Mouse (Mus musculus): ENCODE results near the gene Polr1d. TPM values are rescaled to one million over a fixed set of nuclear protein-coding genes. Genes with fewer than 3 reads are reported as not detected.

Gene Polr1d
- polyA plus RNA-seq, 2 experiments: 104 to 148 TPM

DNA sequence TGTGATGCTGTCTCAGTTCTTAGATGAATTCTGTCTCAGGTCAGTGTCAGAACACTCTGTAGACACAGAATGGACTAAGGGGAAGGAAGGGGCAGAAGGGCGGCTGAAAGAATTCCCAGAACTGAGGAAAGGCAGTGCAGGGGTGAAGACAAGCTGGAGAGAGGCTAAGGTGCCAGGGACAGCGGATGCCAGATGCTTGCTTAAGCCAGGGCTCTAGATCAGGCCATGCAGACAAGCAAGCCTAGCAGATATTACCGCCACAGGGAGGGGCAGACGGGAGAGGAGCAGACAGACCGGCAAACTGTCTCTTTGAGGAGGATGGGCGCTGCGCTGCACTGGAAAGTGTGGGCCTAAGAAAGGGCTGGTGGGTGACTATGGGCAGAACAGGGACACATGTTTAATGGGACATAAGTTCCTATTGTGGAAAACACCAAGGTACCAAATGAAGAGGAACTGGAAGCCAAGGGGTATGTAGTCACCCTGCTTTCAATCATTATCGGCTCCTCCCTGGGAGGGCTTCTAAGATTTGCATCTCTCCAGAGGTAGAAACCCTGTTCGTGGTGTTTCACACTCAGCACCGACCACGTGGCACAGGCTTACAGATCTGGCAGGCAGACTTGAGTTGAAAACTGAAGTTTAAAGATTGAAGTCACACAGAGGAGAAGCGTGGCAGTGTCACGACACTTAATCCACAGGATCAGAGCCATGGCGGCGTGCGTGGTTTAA, 5.9 kb upstream of the Polr1d start:
- Histone ChIP-seq H3K4me3 (replicated peaks; ENCODE audit: low read length) (no peak overlapping the region), H3K27me3 (ENCODE audit: control insufficient read depth, insufficient read depth, low read length) (no peaks in the 10 kb centered on the region), H3K4me2 (replicated peaks; ENCODE audit: low read depth, low read length, severe bottlenecking) (no peak overlapping the region), H3K27ac (replicated peaks; ENCODE audit: low read depth, low read length) (no peak overlapping the region), H3K9ac (ENCODE audit: low read depth, low read length, severe bottlenecking) (no peak overlapping the region), H3K9me3 (ENCODE audit: control insufficient read depth, low read length) (no peaks in the 10 kb centered on the region), H3K4me1 (ENCODE audit: control insufficient read depth, insufficient read depth, low read length) (peaks cover 6% of the 10 kb centered on the region; the same call in 1 of the 2 replicates), H3K36me3 (ENCODE audit: control insufficient read depth, insufficient read depth, low read length) (no peaks in the 10 kb centered on the region)
- TF ChIP-seq POLR2A (IDR thresholded peaks at IDR 0.05; ENCODE audit: borderline replicate concordance, extremely low read depth, insufficient read depth, insufficient read length): no peak
- 72% methylated on average over 16 of the region's 16 CpGs for WGBS
- no peak for DNase-seq (ENCODE audit: low spot score)
- no peak for ATAC-seq (ENCODE audit: low FRiP score, low read depth)

DNA sequence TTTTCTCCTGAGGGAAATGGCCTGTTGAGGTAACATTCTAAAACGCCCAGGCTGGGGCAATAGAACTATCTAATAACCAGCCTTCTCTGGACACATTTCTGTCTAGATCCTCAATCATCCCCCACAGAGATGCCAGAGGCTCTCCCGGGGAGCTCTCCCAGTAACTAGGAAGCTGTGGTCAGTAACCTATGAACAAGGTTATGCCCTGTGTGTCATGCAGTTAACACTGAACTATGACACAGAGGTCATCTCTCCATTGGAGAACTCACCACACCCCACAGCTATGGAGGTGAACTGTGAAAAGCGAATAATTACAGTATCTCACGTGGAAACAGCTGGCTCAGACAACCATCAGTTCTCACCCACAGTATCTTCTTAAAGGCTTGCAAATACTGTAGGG, 5.0 kb upstream of the Polr1d start:
- WGBS: 75% methylated on average over 4 of the region's 4 CpGs
- no peaks in the 10 kb centered on the region for H3K27me3 ChIP-seq (ENCODE audit: control insufficient read depth, insufficient read depth, low read length)
- no peak overlapping the region for H3K27ac ChIP-seq (replicated peaks; ENCODE audit: low read depth, low read length)
- no peak overlapping the region for H3K9ac ChIP-seq (ENCODE audit: low read depth, low read length, severe bottlenecking)
- H3K4me2 ChIP-seq (replicated peaks; ENCODE audit: low read depth, low read length, severe bottlenecking): no peak overlapping the region
- DNase-seq (ENCODE audit: low spot score) (no peak), ATAC-seq (ENCODE audit: low FRiP score, low read depth) (no peak)
- TF ChIP-seq POLR2A (IDR thresholded peaks at IDR 0.05; ENCODE audit: borderline replicate concordance, extremely low read depth, insufficient read depth, insufficient read length): no peak
- peaks cover 6% of the 10 kb centered on the region; the same call in 1 of the 2 replicates for H3K4me1 ChIP-seq (ENCODE audit: control insufficient read depth, insufficient read depth, low read length)
- H3K9me3 ChIP-seq (ENCODE audit: control insufficient read depth, low read length): no peaks in the 10 kb centered on the region
- no peak overlapping the region for H3K4me3 ChIP-seq (replicated peaks; ENCODE audit: low read length)
- H3K36me3 ChIP-seq (ENCODE audit: control insufficient read depth, insufficient read depth, low read length): no peaks in the 10 kb centered on the region

DNA sequence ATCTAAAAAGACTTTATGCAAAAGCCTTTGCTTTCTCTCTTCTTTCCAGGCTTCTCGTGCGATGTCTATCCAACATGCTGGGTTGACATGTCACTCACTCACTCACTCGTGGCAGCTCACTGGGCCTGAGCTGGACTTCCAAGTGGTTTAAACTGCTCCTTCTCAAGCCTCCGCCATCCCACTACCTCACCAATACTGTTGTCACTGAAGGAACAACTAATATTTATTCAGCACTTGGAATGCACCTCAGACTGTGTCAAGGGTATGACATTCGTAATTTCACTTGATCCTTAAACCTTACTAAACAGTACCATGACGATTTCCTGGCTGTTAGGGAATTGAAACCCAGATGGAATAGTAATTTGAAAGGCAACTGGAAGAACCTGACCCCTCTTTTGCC, 3.0 kb upstream of the Polr1d start:
- WGBS: 86% methylated on average over 6 of the region's 6 CpGs
- DNase-seq (ENCODE audit: low spot score) (no peak), ATAC-seq (ENCODE audit: low FRiP score, low read depth) (no peak)
- no peaks in the 10 kb centered on the region for H3K9me3 ChIP-seq (ENCODE audit: control insufficient read depth, low read length)
- H3K27ac ChIP-seq (replicated peaks; ENCODE audit: low read depth, low read length): no peak overlapping the region
- H3K27me3 ChIP-seq (ENCODE audit: control insufficient read depth, insufficient read depth, low read length): no peaks in the 10 kb centered on the region
- H3K4me3 ChIP-seq (replicated peaks; ENCODE audit: low read length): no peak overlapping the region
- no peak overlapping the region for H3K9ac ChIP-seq (ENCODE audit: low read depth, low read length, severe bottlenecking)
- no peak for TF ChIP-seq POLR2A (IDR thresholded peaks at IDR 0.05; ENCODE audit: borderline replicate concordance, extremely low read depth, insufficient read depth, insufficient read length)
- no peaks in the 10 kb centered on the region for H3K36me3 ChIP-seq (ENCODE audit: control insufficient read depth, insufficient read depth, low read length)
- H3K4me1 ChIP-seq (ENCODE audit: control insufficient read depth, insufficient read depth, low read length): peaks cover 13% of the 10 kb centered on the region
- no peak overlapping the region for H3K4me2 ChIP-seq (replicated peaks; ENCODE audit: low read depth, low read length, severe bottlenecking)

DNA sequence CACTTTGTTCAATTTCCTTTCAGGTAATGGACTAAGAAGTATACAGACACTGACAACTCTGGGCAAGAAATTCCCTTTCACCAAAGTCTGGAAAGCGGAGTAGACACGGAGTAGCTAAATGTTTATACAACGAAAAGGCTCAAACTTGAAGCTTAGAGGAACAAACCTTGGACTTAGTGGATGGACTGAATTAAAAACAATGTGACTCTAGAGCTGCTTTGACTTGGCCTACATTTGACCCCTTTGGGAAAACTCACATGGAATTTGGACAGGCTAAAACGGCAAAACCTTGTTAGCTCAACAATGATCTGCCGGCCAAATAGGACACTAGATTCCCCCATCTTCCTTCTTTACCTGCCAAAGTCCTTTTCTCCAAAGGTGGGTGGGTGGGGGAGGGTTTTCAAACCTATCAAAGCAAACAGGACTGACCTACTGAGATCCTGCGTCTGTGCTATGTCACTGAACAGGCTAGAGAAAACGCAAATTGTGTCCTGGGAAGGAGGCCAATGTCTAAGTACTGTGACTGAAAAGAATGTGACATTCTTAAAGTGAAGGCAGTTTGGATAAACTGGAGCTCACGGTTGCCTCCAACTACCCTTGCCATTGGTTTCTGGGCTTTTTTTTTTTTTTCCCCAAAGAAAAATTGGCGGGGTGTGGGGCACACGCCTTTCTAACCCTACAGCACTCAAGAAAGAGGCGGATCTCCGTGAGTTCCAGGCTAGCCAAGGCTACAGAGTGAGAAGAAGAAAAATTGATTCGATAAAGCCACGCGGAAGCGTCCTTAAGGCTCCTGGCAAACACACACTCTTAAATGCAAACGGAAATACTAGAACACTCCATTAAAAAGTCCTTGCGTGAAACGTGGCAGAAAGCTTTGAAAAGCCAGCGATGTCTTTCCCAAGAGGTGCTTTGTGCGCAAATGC, 1.5 kb upstream of the Polr1d start:
- peak overlapping the region; percentile 84 for H3K4me3 ChIP-seq (replicated peaks; ENCODE audit: low read length)
- peak; percentile 50 for DNase-seq (ENCODE audit: low spot score)
- peak overlapping the region; percentile 73 for H3K9ac ChIP-seq (ENCODE audit: low read depth, low read length, severe bottlenecking)
- H3K9me3 ChIP-seq (ENCODE audit: control insufficient read depth, low read length): no peaks in the 10 kb centered on the region
- peaks cover 13% of the 10 kb centered on the region for H3K4me1 ChIP-seq (ENCODE audit: control insufficient read depth, insufficient read depth, low read length)
- WGBS: 15% methylated on average over 21 of the region's 21 CpGs
- no peak for ATAC-seq (ENCODE audit: low FRiP score, low read depth)
- H3K36me3 ChIP-seq (ENCODE audit: control insufficient read depth, insufficient read depth, low read length): peaks cover 7% of the 10 kb centered on the region; the same call in 1 of the 2 replicates
- TF ChIP-seq POLR2A (IDR thresholded peaks at IDR 0.05; ENCODE audit: borderline replicate concordance, extremely low read depth, insufficient read depth, insufficient read length): no peak
- no peaks in the 10 kb centered on the region for H3K27me3 ChIP-seq (ENCODE audit: control insufficient read depth, insufficient read depth, low read length)
- peak overlapping the region; percentile 97 for H3K4me2 ChIP-seq (replicated peaks; ENCODE audit: low read depth, low read length, severe bottlenecking)
- H3K27ac ChIP-seq (replicated peaks; ENCODE audit: low read depth, low read length): peak overlapping the region; percentile 76; the same call in 1 of the 2 replicates

DNA sequence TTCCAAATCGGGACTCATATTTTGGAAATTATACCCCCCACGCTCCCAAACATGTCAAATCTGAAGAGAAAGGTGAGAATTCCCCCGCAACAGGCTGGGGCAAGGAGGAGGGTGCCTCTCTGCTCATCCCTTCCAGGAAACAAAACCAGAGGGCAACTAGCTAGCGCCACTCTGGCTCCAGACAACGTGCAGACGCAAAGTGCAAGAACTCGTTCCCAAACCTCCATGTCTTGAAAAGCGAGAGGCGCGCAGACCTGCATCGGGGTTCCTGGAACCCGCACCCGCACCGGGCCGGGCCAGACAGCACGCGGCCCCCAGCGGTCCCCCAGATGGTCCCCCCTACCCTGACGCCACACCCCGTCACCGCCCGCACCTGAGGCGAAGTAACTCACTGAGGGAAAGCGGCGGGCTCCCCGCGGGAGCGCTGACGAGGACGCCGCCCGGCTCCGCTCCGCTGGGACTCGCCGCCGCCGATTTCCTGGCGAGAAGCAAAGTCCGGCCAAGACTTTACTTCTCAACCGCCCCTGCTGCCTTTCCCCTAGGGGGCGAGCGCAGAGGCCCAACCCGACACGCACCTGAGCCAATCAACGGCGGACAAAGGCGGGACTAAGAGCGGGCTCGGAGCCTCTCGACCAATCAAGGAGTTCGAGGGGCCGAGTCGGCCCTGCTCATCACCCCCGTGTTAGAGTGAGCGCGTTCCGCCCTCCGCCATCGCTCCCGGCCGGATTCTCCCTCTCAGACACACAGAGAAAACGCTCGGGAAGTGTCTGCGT, 638 bp upstream of the Polr1d start, which contains the start of gene Lnx2:
TSS of gene Lnx2 (minus strand) at position 561 of the 773 bp plus-strand sequence.
- peak within 1 kb of the TSS; percentile 97 for H3K4me2 ChIP-seq (replicated peaks; ENCODE audit: low read depth, low read length, severe bottlenecking)
- DNase-seq (ENCODE audit: low spot score) (peak; percentile 99), ATAC-seq (ENCODE audit: low FRiP score, low read depth) (peak; percentile 99)
- H3K27me3 ChIP-seq (ENCODE audit: control insufficient read depth, insufficient read depth, low read length): no peaks in the 10 kb centered on the region
- H3K9me3 ChIP-seq (ENCODE audit: control insufficient read depth, low read length): no peaks in the 10 kb centered on the region
- peak within 1 kb of the TSS; percentile 84 for H3K4me3 ChIP-seq (replicated peaks; ENCODE audit: low read length)
- under 1% methylated on average over 60 of the region's 65 CpGs for WGBS
- TF ChIP-seq POLR2A (IDR thresholded peaks at IDR 0.05; ENCODE audit: borderline replicate concordance, extremely low read depth, insufficient read depth, insufficient read length): peak; percentile 56; the same call in 1 of the 2 replicates
- peak within 1 kb of the TSS; percentile 80 for H3K9ac ChIP-seq (ENCODE audit: low read depth, low read length, severe bottlenecking)
- H3K27ac ChIP-seq (replicated peaks; ENCODE audit: low read depth, low read length): peak within 1 kb of the TSS; percentile 81
- peaks cover 10% of the 10 kb centered on the region; the same call in 1 of the 2 replicates for H3K36me3 ChIP-seq (ENCODE audit: control insufficient read depth, insufficient read depth, low read length)
- peaks cover 13% of the 10 kb centered on the region for H3K4me1 ChIP-seq (ENCODE audit: control insufficient read depth, insufficient read depth, low read length)

Measured in limb, embryonic 14.5 days (tissue).